Mouse (Mus musculus) WW6 (cell line): ENCODE measurements around the gene Tnrc6a.

Source experiments
- DNase-seq: peaks from one replicate; pipeline ENCODE4 v3.0.0-alpha.2; 2013; ENCODE audit warnings: low read depth, low spot score

Gene Tnrc6a

GRCm38 (mm10) chr7:123124735-123125181 lies 1.1 kb downstream of the Tnrc6a start:
- DNase-seq: no peak

DNA sequence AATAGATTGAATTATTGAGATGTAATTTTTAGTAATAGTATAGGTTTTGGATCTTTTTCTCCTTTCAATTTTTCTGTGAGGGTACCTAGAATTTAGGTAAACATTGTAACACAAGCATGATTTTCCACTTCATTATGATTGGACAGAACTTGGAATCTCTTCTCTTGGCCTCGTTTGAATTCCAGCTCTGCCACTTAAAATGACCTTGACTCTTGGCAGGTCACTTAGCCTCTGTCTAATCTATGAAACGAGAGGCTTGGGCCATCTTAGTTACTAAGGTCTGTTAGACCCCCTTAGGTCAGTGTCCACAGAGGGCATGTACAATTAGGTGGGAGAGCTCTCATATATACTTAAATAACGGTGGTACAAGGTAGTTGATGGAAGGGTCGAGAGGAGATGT lies 2.4 kb downstream of the Tnrc6a start:
- DNase-seq: no peak

GRCm38 (mm10) chr7:123127301-123127700 lies 3.6 kb downstream of the Tnrc6a start:
- DNase-seq: no peak

DNA sequence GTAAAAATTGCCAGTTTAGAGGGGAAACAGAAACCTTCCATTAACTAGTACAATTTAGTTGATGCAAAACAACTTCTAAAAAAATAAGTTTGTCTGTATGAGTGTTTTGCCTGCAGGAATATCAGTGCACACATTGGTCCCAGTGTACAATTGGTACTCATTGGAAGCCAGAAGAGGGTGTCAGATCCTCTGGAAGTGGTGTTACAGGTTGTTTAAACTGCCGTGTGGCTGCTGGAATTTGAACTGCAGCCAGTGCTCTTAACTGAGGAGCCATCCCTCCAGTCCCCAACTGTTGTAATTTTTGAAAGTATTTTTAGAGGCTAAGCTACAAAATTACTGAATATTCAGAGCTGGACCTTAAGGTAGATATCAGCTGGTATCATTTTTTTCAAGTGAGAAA lies 4.3 kb downstream of the Tnrc6a start:
- DNase-seq: no peak

GRCm38 (mm10) chr7:123129061-123129460 lies 5.4 kb downstream of the Tnrc6a start:
- no peak for DNase-seq

DNA sequence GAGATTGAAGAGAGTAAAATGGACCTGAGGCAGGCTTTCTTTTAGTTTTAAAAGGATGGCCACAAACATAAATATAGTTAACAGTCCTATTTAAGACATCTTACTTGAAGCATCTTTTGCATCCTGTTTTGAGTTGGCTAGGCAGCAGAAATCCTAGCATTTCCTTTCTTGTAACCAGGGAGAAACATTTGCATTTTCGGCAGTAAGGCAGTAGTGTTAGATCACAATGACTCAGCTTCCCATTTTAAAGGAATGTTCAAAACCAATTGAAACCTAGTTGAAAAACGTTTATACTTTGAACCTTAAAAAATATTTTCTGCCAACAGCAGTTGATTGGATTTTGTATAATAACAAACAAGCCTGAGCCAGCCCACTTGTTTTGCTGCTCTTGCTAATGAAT lies 6.5 kb downstream of the Tnrc6a start:
- no peak for DNase-seq

DNA sequence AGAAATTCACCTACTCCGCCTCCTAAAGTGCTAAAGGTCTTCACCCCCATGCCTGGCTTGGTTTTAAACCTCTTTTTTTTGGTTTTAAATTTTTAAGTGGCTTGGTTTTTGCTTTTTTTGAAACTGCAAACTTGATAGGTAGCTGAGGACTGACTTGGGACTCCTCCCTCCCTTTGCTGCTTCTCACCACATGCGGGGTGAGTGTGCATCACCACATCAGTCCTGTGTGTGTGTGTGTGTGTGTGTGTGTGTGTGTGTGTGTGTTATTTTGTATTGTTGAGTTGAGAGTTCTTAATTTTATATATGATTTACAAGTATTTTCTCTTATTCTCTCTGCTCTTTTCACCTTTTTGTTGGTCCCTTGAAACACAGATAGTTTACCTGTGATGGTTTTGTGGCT lies 8.7 kb downstream of the Tnrc6a start:
- DNase-seq: no peak

- no peak for DNase-seq
Observed at GRCm38 (mm10) chr7:123134876-123135275, 11.2 kb downstream of the Tnrc6a start.

DNA sequence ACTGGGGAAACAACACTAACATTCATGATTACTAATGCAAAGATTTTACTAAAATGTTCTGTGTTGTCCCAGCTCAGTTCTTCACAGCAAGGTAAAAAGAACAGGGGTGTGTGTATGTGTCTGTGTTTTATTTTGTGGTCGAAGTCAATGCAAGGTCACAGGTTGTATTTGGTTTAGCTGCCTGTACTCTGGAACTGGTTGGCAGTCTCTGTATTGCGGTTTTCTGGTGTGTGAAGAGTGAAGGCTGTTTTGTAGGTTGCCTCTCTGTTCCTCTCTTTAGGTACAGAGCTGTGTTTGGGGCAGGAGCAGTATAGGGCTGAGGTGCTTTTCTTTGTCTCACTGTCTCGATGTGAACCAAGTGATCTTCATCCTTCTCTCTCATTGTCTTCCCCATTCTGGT lies 12.0 kb downstream of the Tnrc6a start:
- no peak for DNase-seq

DNA sequence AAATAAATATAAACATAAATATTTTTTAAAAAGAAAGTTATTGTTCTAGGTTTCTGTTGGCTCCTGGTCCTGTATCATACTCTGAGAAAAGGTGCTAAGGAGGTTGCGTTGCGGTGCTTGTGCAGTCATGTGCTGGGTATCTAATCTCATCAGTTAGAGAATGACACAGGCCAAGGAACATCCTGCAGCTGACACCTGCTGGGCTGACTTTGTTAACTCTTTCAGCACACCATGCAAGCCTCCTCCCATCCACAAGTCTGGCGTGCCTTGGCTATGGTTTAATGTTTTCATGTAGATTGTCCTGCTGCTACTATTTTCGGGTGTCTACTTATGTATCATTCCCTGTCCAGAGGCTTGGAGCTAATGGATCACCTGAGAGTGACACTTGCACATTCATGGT lies 14.3 kb downstream of the Tnrc6a start:
- DNase-seq: no peak

DNA sequence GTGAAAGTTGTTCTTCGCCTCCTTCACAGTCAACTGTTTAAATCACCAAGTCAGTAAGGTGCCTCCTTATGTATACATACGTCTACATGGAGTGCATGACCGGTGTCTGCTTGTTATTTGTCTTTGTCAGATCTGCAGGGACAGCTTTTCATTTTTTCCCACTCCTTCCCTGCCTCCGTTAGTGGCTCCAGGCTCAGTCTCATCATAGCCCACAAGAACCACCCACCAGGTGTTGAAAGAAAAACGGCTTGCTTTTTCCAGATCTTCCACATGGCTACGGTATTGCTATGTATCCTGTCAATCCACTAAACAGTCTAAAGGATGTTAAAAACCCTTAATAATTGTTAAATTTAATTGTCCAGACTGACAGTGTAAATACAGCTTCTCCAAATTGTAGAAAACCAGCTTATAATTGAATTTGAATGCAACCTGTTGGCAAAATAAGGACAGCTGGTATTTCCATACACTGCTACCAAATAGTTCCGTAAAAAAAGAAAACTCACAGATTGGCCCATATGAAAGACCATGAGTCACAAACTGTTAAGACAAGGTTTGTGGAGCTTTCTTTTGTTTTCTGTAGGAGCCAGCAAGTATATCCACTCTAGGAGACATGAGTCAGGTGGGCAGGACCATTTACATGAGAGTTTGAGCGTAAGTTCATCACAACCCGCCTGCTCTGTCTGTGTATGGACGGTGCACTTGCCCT lies 22.6 kb downstream of the Tnrc6a start:
- DNase-seq: no peak

- DNase-seq: no peak
Observed at GRCm38 (mm10) chr7:123147787-123148186, 24.1 kb downstream of the Tnrc6a start.

GRCm38 (mm10) chr7:123148935-123149334 lies 25.2 kb downstream of the Tnrc6a start:
- no peak for DNase-seq

DNA sequence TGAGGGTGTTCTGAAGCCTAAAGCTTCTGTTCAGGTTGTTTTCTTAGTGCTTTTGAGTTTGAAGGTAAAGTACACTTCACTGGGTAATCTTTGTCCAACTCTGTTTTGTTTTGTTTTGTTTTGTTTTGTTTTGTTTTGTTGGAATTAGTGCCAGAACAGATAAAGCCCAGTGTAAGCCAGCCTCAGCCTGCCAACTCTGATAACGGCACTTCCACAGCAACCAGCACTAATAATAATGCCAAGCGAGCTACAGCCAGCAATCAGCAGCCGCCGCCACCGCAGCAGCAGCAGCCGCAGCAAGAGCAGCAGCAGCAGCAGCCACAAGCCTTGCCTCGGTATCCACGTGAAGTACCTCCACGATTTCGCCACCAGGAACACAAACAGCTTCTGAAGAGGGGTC lies 38.7 kb downstream of the Tnrc6a start:
- no peak for DNase-seq

GRCm38 (mm10) chr7:123167436-123167835 lies 43.8 kb downstream of the Tnrc6a start:
- DNase-seq: no peak

DNA sequence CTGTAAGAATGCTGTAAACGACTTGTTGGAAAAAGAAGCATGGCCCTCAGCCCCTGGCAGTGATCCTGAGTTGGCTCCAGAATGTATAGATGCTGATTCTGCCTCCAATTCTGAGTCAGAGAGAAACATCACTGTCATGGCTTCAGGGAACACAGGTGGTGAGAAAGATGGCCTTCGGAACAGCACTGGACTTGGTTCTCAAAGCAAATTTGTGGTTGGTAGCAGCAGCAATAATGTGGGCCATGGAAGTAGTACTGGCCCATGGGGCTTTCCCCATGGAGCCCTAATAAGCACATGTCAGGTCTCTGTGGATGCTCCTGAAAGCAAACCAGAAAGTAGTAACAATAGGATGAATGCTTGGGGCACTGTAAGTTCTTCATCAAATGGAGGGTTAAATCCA lies 45.9 kb downstream of the Tnrc6a start:
- no peak for DNase-seq

DNA sequence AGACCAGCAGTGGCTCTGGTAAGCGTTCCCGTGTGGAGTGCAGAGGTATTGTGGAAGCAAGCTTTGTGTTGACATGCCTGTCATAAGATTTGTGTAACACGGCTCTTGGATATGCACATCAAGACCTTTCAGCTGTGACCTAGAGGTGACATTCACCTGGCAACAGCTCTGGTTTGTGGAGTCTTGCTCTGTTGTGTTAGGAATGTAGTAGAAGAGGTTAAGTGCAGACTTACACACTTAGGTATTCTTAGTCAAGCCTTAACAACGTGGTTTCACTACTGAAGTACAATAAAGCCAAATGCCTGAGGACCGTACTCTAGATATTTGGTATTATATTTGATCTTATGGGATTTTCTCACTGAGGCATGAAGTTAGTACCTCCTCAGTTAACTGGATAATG lies 48.4 kb downstream of the Tnrc6a start:
- DNase-seq: no peak

GRCm38 (mm10) chr7:123177215-123177614 lies 53.5 kb downstream of the Tnrc6a start:
- no peak for DNase-seq

DNA sequence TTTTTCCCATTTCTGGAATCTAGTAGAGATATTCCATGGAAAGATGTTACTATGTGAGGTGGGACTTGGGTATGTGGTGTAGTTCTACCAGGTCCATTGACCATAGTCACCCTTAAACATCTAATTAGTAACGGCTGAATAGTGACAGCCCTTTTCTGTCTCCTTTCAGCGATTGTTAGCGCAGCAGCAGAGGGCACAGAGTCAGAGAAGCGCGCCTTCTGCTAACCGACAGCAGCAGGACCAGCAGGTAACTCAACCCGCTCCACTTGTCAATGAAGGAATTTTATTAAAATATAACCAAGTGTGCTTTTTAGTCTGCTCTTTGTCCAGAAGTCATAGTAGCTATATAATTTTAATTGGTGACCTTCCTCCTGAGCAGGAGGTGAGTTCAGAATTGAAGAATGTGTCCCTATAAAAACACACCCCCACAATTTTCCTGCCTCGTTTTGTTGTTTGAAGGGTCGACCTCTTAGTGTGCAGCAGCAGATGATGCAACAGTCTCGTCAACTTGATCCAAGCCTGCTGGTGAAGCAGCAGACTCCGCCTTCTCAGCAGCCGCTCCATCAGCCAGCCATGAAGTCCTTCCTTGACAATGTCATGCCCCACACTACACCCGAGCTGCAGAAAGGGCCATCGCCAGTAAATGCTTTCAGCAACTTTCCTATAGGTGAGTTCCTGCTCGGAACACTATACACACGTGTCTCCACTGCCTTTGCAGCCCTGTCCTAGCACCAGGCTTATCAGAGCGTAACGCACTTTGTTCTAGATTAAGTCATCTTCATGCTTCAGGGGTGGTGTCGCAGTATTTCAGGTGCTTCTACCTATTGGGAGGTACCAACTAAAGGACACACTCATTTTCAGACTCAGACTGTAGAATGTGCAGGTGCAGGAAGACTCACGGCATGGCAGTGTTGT lies 58.4 kb downstream of the Tnrc6a start:
- no peak for DNase-seq

DNA sequence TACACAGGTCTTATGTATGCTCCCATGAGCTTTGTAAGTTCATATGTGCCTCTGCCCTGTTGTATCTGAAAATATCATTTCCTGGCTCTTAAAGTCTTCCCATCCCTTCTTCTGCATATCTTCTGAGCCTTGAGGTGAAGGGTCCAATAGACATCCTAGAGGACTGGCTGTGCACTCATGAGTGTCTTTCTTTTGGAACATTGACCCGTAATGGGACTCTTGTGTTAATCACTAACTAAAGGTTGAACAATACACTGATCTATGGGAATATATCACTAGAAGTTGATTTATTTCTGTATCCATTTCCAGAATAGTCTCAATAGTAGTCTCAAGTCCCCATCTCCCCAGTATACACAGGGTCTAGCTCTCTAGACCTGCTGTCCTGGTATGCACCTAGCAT lies 61.2 kb downstream of the Tnrc6a start:
- DNase-seq: no peak

DNA sequence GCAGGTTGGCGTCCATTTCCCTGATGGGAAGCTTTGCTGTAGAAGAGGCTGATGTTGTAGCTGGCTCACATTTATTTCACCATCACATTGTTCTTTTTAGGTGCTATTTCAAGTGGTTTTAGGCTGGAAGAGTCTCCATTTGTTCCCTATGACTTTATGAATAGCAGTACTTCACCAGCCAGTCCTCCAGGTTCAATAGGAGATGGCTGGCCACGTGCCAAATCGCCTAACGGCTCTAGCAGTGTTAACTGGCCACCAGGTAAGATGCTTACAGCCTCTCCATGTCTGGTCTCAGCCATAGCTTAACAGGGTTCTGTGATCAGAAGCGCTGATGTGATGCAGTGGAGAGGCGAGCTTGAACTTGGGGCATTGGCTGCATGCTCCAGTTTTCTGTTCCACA lies 62.8 kb downstream of the Tnrc6a start:
- no peak for DNase-seq

GRCm38 (mm10) chr7:123187246-123187645 lies 63.6 kb downstream of the Tnrc6a start:
- no peak for DNase-seq

DNA sequence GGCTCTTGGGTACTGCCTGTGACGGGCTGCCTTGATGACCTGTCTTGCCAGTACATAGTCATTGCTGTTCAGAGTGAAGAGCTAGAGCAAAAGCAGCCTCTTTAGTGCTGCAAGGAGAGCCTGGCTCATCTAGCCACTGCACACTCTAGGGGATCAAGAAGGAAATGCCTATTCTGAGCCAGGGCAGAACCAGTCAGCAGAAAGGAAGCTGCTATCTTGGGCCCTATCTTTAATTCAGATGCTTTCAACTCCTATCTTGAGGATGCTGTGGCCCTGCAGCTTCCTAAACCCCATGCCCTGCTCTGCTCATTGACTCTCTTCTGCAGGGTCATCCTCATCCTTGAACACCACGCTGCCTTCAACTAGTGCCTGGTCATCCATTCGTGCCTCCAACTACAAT lies 64.8 kb downstream of the Tnrc6a start:
- no peak for DNase-seq
